Mouse (Mus musculus): ENCODE data around the gene Gm38392. TPM values are rescaled to one million over a fixed set of nuclear protein-coding genes. Genes with fewer than 3 reads are reported as not detected.

Gene Gm38392
- not detected for polyA plus RNA-seq (2015; fragmentation: Illumina TruSeq; extraction: RNeasy Lipid Tissue Mini Kit (QIAGEN cat#74804); ENCODE audit: insufficient read depth, low replicate concordance)

GRCm38 (mm10) chr3:88287110-88287509 is at the start of gene Gm38392:
Gene Gm38392 (minus strand): TSS chr3:88287210.

GRCm38 (mm10) chr3:88336058-88337013 is 49.3 kb upstream of the Gm38392 start, which contains the start of the genes Tmem79 and Smg5:
Gene Tmem79 (minus strand): TSS chr3:88336148.
Gene Smg5 (plus strand): TSS chr3:88336260.

GRCm38 (mm10) chr3:88324951-88325405 is 38.0 kb upstream of the Gm38392 start, which contains the start of gene Glmp:
Gene Glmp (plus strand): TSS chr3:88325023.

GRCm38 (mm10) chr3:88296561-88297318 is 9.7 kb upstream of the Gm38392 start, which contains the start of the genes Tsacc and Cct3:
Gene Tsacc (minus strand): TSS chr3:88296999.
Gene Cct3 (plus strand): TSS chr3:88297116.

GRCm38 (mm10) chr3:88254268-88254926 is 32.6 kb downstream of the Gm38392 start, which contains the start of gene Rhbg:
Gene Rhbg (minus strand): TSS chr3:88254709.

Other genes with a start within 250 kb of the Gm38392 start
- gene Gpatch4, start 244.1 kb downstream of the Gm38392 start, polyA plus RNA-seq (2015; fragmentation: Illumina TruSeq; extraction: RNeasy Lipid Tissue Mini Kit (QIAGEN cat#74804); ENCODE audit: insufficient read depth, low replicate concordance), result 34.2 TPM
- 43.0 TPM for gene Naxe, start 228.7 kb downstream of the Gm38392 start, polyA plus RNA-seq (2015; fragmentation: Illumina TruSeq; extraction: RNeasy Lipid Tissue Mini Kit (QIAGEN cat#74804); ENCODE audit: insufficient read depth, low replicate concordance)
- gene Ttc24, start 208.9 kb downstream of the Gm38392 start, polyA plus RNA-seq (2015; fragmentation: Illumina TruSeq; extraction: RNeasy Lipid Tissue Mini Kit (QIAGEN cat#74804); ENCODE audit: insufficient read depth, low replicate concordance), result not detected
- 1.8 TPM for gene Iqgap3, start 205.2 kb downstream of the Gm38392 start, polyA plus RNA-seq (2015; fragmentation: Illumina TruSeq; extraction: RNeasy Lipid Tissue Mini Kit (QIAGEN cat#74804); ENCODE audit: insufficient read depth, low replicate concordance)
- gene Mef2d, start 144.8 kb downstream of the Gm38392 start, polyA plus RNA-seq (2015; fragmentation: Illumina TruSeq; extraction: RNeasy Lipid Tissue Mini Kit (QIAGEN cat#74804); ENCODE audit: insufficient read depth, low replicate concordance), result 77.6 TPM
- not detected for gene Rhbg, start 32.5 kb downstream of the Gm38392 start, polyA plus RNA-seq (2015; fragmentation: Illumina TruSeq; extraction: RNeasy Lipid Tissue Mini Kit (QIAGEN cat#74804); ENCODE audit: insufficient read depth, low replicate concordance)
- 10.0 TPM for gene Tsacc, start 9.8 kb upstream of the Gm38392 start, polyA plus RNA-seq (2015; fragmentation: Illumina TruSeq; extraction: RNeasy Lipid Tissue Mini Kit (QIAGEN cat#74804); ENCODE audit: insufficient read depth, low replicate concordance)
- 168 TPM for gene Cct3, start 9.9 kb upstream of the Gm38392 start, polyA plus RNA-seq (2015; fragmentation: Illumina TruSeq; extraction: RNeasy Lipid Tissue Mini Kit (QIAGEN cat#74804); ENCODE audit: insufficient read depth, low replicate concordance)
- 91.9 TPM for gene Glmp, start 37.8 kb upstream of the Gm38392 start, polyA plus RNA-seq (2015; fragmentation: Illumina TruSeq; extraction: RNeasy Lipid Tissue Mini Kit (QIAGEN cat#74804); ENCODE audit: insufficient read depth, low replicate concordance)
- 0.22 TPM for gene Tmem79, start 48.9 kb upstream of the Gm38392 start, polyA plus RNA-seq (2015; fragmentation: Illumina TruSeq; extraction: RNeasy Lipid Tissue Mini Kit (QIAGEN cat#74804); ENCODE audit: insufficient read depth, low replicate concordance)
- gene Smg5, start 49.0 kb upstream of the Gm38392 start, polyA plus RNA-seq (2015; fragmentation: Illumina TruSeq; extraction: RNeasy Lipid Tissue Mini Kit (QIAGEN cat#74804); ENCODE audit: insufficient read depth, low replicate concordance), result 81.8 TPM
- 1.5 TPM for gene Paqr6, start 77.4 kb upstream of the Gm38392 start, polyA plus RNA-seq (2015; fragmentation: Illumina TruSeq; extraction: RNeasy Lipid Tissue Mini Kit (QIAGEN cat#74804); ENCODE audit: insufficient read depth, low replicate concordance)
- gene Bglap3, start 85.5 kb upstream of the Gm38392 start, polyA plus RNA-seq (2015; fragmentation: Illumina TruSeq; extraction: RNeasy Lipid Tissue Mini Kit (QIAGEN cat#74804); ENCODE audit: insufficient read depth, low replicate concordance), result 0.15 TPM
- gene Bglap2, start 91.5 kb upstream of the Gm38392 start, polyA plus RNA-seq (2015; fragmentation: Illumina TruSeq; extraction: RNeasy Lipid Tissue Mini Kit (QIAGEN cat#74804); ENCODE audit: insufficient read depth, low replicate concordance), result not detected
- gene Bglap, start 97.3 kb upstream of the Gm38392 start, polyA plus RNA-seq (2015; fragmentation: Illumina TruSeq; extraction: RNeasy Lipid Tissue Mini Kit (QIAGEN cat#74804); ENCODE audit: insufficient read depth, low replicate concordance), result 0.97 TPM
- gene Pmf1, start 123.1 kb upstream of the Gm38392 start, polyA plus RNA-seq (2015; fragmentation: Illumina TruSeq; extraction: RNeasy Lipid Tissue Mini Kit (QIAGEN cat#74804); ENCODE audit: insufficient read depth, low replicate concordance), result 20.9 TPM
- 17.2 TPM for gene Slc25a44, start 137.9 kb upstream of the Gm38392 start, polyA plus RNA-seq (2015; fragmentation: Illumina TruSeq; extraction: RNeasy Lipid Tissue Mini Kit (QIAGEN cat#74804); ENCODE audit: insufficient read depth, low replicate concordance)
- gene Sema4a, start 174.0 kb upstream of the Gm38392 start, polyA plus RNA-seq (2015; fragmentation: Illumina TruSeq; extraction: RNeasy Lipid Tissue Mini Kit (QIAGEN cat#74804); ENCODE audit: insufficient read depth, low replicate concordance), result 53.1 TPM
- gene Lmna, start 222.7 kb upstream of the Gm38392 start, polyA plus RNA-seq (2015; fragmentation: Illumina TruSeq; extraction: RNeasy Lipid Tissue Mini Kit (QIAGEN cat#74804); ENCODE audit: insufficient read depth, low replicate concordance), result 2.3 TPM
- 1.9 TPM for gene Mex3a, start 245.2 kb upstream of the Gm38392 start, polyA plus RNA-seq (2015; fragmentation: Illumina TruSeq; extraction: RNeasy Lipid Tissue Mini Kit (QIAGEN cat#74804); ENCODE audit: insufficient read depth, low replicate concordance)